Mouse (Mus musculus): ENCODE results near the gene Rbms3. TPM values are rescaled to one million over a fixed set of nuclear protein-coding genes. Genes with fewer than 3 reads are reported as not detected.
A peak's percentile ranks its signal among the peaks of the same experiment; 100 is the strongest.

Gene Rbms3
- polyA plus RNA-seq, 1 experiment from 2014 or later: 18.9 TPM

DNA sequence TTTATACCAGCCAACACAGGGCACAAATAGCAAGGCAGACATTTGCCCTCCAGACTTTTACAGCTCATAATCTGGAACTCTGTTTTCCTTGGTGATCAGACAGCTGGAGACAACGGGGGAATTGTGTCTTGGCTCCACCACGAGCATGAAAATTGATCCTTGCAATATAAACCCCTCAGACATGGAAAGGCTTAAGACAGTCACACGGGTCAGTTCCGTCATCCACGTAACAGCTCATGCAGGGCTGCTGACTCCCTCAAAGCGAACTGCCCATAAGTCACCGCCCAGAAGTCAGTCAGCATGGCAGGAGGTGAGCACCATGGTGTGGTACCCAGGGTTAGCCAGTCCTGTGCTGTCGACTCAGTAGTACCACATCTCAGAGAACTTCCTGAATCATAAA is 794.8 kb downstream of the Rbms3 start:
- H3K27ac ChIP-seq (replicated peaks): no peak overlapping the region
- no peak for ATAC-seq (replicated peaks)
- no peaks in the 10 kb centered on the region for H3K36me3 ChIP-seq
- no peak overlapping the region for H3K4me2 ChIP-seq (replicated peaks)
- H3K4me1 ChIP-seq: no peaks in the 10 kb centered on the region
- H3K9ac ChIP-seq (replicated peaks): no peak overlapping the region
- no peak overlapping the region for H3K4me3 ChIP-seq
- H3K9me3 ChIP-seq: no peaks in the 10 kb centered on the region
- H3K27me3 ChIP-seq: no peaks in the 10 kb centered on the region
- WGBS: 58% methylated on average over 8 of the region's 8 CpGs

DNA sequence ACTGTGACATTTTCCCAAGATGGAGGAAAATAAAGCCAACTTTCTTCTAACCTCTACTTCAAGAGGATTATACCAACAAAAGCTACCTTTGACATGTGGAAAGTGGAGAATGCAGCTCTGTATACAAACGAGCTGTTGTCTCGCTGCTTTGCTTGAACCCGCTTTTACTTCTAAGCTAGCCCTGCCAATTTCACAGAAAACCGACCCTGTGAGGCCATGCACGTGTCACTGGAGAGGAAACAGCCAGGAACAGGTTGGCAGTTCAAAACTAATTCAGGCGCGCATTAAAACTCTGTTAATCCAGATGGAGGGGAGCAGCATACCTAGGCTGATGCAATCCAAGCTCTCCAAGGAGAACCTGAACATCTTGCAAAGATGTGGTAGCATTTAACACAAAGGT is 796.0 kb downstream of the Rbms3 start:
- WGBS: 30% methylated on average over 7 of the region's 7 CpGs
- Histone ChIP-seq H3K9me3 (no peaks in the 10 kb centered on the region), H3K27me3 (no peaks in the 10 kb centered on the region), H3K27ac (replicated peaks) (no peak overlapping the region), H3K4me3 (no peak overlapping the region), H3K36me3 (no peaks in the 10 kb centered on the region), H3K4me2 (replicated peaks) (no peak overlapping the region), H3K9ac (replicated peaks) (no peak overlapping the region), H3K4me1 (no peaks in the 10 kb centered on the region)
- no peak for ATAC-seq (replicated peaks)

DNA sequence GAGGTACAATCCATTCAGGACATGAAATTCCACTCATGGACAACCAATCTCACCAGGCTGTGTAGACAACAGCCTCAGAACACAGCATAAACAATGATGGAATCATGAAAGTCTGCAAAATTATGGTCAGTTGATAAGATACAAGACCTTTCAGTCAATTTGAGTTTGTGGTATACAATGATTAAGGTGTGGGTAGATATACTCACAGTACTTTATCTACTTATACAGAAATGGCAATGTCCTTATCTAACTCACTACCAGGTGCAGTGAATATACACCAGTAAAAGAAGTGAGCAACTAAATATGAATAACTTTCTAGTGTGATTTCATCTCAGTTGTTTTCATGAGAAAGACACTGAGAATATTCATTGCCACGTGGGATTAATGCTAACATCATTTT is 796.9 kb downstream of the Rbms3 start:
- Histone ChIP-seq H3K4me1 (no peaks in the 10 kb centered on the region), H3K9ac (replicated peaks) (no peak overlapping the region), H3K27me3 (no peaks in the 10 kb centered on the region), H3K9me3 (no peaks in the 10 kb centered on the region), H3K27ac (replicated peaks) (no peak overlapping the region), H3K4me2 (replicated peaks) (no peak overlapping the region), H3K36me3 (no peaks in the 10 kb centered on the region), H3K4me3 (no peak overlapping the region)
- WGBS: 75% methylated on average over 1 of the region's 1 CpGs
- no peak for ATAC-seq (replicated peaks)

DNA sequence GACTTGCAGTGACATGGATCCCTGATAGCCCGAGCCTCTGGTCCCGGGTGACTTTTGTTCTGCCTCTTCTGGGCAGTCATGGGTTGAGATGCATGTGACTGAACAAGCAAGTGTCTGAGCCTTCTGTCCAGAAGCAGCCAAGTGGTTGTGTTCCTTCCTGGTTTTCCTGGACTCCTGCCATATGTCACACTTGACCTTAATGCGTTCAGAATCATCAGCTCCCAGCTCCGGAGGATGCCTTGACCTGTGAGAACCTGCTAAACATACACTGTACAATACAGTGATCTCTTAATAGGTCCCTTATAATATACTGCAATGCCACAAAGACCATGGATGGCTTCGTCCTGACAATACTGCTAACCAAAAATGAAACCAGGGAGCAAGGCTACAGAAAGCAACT is 798.3 kb downstream of the Rbms3 start:
- no peaks in the 10 kb centered on the region for H3K36me3 ChIP-seq
- no peak overlapping the region for H3K4me2 ChIP-seq (replicated peaks)
- no peak overlapping the region for H3K4me3 ChIP-seq
- WGBS: 92% methylated on average over 5 of the region's 5 CpGs
- H3K27me3 ChIP-seq: no peaks in the 10 kb centered on the region
- H3K27ac ChIP-seq (replicated peaks): no peak overlapping the region
- no peaks in the 10 kb centered on the region for H3K9me3 ChIP-seq
- ATAC-seq (replicated peaks): no peak
- H3K9ac ChIP-seq (replicated peaks): no peak overlapping the region
- no peaks in the 10 kb centered on the region for H3K4me1 ChIP-seq

DNA sequence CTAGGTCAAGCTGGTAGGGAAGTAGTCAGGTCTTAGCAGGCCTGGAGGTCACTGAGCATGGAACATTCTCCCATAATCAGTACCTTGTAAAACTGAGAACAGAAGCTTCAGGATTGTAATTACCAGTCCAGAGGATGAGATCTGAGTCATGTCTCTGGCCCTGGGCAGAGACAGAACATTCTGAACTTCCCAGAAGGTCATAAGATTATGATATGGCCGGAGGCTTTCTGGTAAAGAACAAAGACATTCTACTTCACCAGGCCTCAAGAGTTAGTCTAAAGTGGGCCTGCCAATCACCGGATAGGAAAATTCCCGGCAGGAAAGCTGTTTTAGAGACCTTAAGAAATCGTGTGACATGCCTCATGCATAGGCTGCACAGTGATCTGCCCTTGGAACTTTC is 799.8 kb downstream of the Rbms3 start:
- H3K4me1 ChIP-seq: no peaks in the 10 kb centered on the region
- no peaks in the 10 kb centered on the region for H3K9me3 ChIP-seq
- WGBS: 80% methylated on average over 4 of the region's 4 CpGs
- H3K27me3 ChIP-seq: no peaks in the 10 kb centered on the region
- no peak overlapping the region for H3K4me2 ChIP-seq (replicated peaks)
- no peak for ATAC-seq (replicated peaks)
- H3K27ac ChIP-seq (replicated peaks): no peak overlapping the region
- no peak overlapping the region for H3K4me3 ChIP-seq
- no peak overlapping the region for H3K9ac ChIP-seq (replicated peaks)
- H3K36me3 ChIP-seq: no peaks in the 10 kb centered on the region

DNA sequence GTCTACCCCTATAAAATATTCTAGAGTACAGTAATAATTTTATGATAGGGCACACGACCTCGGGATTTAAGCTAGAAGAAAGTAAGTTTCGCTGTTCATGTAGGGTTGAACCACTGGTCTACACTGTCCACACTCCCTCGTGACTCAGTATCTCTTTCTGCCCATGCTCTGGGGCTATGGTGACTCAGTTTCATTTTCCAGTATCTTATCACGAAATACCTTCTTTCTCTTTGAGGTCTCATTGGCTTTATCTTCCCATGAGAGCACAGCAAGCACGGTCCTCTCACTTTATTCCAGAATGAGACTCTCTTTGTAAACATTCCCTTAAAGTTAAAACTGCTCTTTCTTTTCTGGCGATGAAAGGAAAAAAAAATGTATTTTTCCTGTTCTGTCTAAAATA is 808.1 kb downstream of the Rbms3 start:
- Histone ChIP-seq H3K4me2 (replicated peaks) (no peak overlapping the region), H3K9me3 (no peaks in the 10 kb centered on the region), H3K27me3 (no peaks in the 10 kb centered on the region), H3K27ac (replicated peaks) (no peak overlapping the region), H3K36me3 (no peaks in the 10 kb centered on the region), H3K4me1 (no peaks in the 10 kb centered on the region), H3K9ac (replicated peaks) (no peak overlapping the region), H3K4me3 (no peak overlapping the region)
- 89% methylated on average over 7 of the region's 7 CpGs for WGBS
- no peak for ATAC-seq (replicated peaks)

DNA sequence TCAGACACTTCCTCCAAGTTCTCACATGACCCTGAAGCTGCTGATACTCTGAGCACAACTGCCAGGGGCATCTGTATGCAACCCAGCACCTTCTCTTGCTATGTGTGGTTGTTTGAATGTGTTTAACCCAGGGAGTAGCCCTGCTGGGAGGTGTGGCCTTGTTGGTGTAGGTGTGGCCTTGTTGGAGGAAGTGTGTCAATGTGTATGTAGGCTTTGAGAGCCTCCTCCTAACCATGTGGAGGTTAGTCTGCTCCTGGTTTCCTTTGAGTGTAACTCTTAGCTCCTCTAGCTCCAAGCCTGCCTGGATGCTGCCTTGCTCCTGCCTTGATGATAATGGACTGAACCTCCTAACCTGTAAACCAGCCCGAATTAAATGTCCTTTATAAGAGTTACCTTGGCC is 812.5 kb downstream of the Rbms3 start:
- no peaks in the 10 kb centered on the region for H3K27me3 ChIP-seq
- 86% methylated on average over 1 of the region's 1 CpGs for WGBS
- no peak overlapping the region for H3K9ac ChIP-seq (replicated peaks)
- no peak overlapping the region for H3K27ac ChIP-seq (replicated peaks)
- no peak for ATAC-seq (replicated peaks)
- no peaks in the 10 kb centered on the region for H3K36me3 ChIP-seq
- H3K9me3 ChIP-seq: no peaks in the 10 kb centered on the region
- no peaks in the 10 kb centered on the region for H3K4me1 ChIP-seq
- no peak overlapping the region for H3K4me3 ChIP-seq
- H3K4me2 ChIP-seq (replicated peaks): no peak overlapping the region

DNA sequence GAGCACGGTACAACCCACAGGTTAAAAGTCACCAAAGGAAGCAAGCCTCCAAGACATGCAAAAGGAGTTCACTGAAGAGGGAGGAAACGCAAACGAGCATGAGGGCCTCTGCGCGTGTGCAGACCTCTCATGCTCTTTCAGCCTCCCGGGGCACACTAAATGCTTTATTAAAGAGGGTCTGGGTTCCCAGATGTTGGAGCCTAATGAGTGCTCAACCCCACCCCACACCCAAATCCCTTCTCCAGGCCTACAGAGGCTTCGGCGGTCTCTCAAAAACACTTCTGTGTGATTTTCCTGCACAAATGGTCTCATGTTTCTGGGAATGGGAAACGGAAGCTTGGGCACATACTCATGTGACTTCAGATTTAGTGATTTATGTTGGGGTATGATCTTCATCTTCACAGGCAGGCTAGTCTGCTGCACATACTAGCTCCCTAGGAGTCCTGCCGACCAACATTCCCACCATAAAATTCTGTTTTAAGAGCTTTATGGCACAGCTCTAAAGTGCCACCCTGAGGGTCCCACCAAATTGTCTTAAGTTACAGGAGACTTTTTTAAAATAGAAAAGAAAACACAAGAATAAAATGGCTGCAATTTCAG is 815.1 kb downstream of the Rbms3 start:
- H3K27ac ChIP-seq (replicated peaks): no peak overlapping the region
- ATAC-seq (replicated peaks): no peak
- H3K4me3 ChIP-seq: no peak overlapping the region
- no peaks in the 10 kb centered on the region for H3K4me1 ChIP-seq
- WGBS: 64% methylated on average over 10 of the region's 10 CpGs
- no peaks in the 10 kb centered on the region for H3K27me3 ChIP-seq
- H3K9ac ChIP-seq (replicated peaks): no peak overlapping the region
- H3K36me3 ChIP-seq: no peaks in the 10 kb centered on the region
- no peaks in the 10 kb centered on the region for H3K9me3 ChIP-seq
- no peak overlapping the region for H3K4me2 ChIP-seq (replicated peaks)

DNA sequence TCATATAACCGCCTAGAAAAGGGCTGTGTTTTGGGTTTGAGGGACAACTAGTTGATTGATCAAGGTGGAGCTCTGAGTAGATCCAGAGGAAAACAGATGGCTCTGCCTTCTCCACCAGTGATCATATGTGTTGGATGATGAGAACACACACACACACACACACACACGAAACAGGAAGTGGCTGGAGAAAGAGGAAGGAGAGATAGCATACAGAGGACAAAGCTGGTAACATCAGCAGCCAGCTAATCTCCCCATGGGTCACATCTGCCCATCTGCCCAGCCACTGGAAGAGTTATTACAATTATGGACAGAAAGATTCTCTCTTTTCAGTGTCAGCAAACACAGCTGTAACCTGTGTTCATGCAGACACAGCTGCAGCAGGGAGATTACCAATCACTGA is 816.3 kb downstream of the Rbms3 start:
- no peak overlapping the region for H3K9ac ChIP-seq (replicated peaks)
- H3K9me3 ChIP-seq: no peaks in the 10 kb centered on the region
- H3K36me3 ChIP-seq: no peaks in the 10 kb centered on the region
- peaks cover 5% of the 10 kb centered on the region; the same call in 1 of the 2 replicates for H3K27me3 ChIP-seq
- H3K27ac ChIP-seq (replicated peaks): no peak overlapping the region
- no peak overlapping the region for H3K4me2 ChIP-seq (replicated peaks)
- 79% methylated on average over 2 of the region's 2 CpGs for WGBS
- H3K4me3 ChIP-seq: no peak overlapping the region
- peaks cover 6% of the 10 kb centered on the region; the same call in 1 of the 2 replicates for H3K4me1 ChIP-seq
- no peak for ATAC-seq (replicated peaks)

DNA sequence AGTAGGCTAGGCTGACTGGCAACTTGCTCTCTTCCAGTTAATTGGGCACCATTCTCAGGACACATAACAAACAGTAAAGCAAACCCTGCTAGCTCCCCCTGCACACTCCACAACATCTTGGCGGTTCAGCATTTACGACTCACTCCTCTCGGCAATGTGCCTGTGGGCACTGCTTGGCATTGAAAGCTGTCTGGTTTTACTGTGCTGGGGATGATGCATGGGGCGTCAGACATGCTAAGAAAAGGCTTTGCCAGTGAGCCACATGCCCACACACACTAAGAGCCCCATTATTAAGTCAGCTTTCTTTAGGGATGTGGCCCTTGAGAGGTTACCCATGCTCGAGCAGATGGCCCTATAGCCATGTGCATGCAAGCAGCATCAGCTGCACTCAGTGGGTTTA is 820.5 kb downstream of the Rbms3 start:
- Histone ChIP-seq H3K4me2 (replicated peaks) (no peak overlapping the region), H3K27me3 (peaks cover 35% of the 10 kb centered on the region; the same call in 1 of the 2 replicates), H3K4me1 (peaks cover 23% of the 10 kb centered on the region), H3K27ac (replicated peaks) (no peak overlapping the region), H3K36me3 (no peaks in the 10 kb centered on the region), H3K9me3 (no peaks in the 10 kb centered on the region), H3K9ac (replicated peaks) (no peak overlapping the region), H3K4me3 (no peak overlapping the region)
- WGBS: 51% methylated on average over 5 of the region's 5 CpGs
- peak; percentile 55; the same call in 1 of the 2 replicates for ATAC-seq (replicated peaks)

DNA sequence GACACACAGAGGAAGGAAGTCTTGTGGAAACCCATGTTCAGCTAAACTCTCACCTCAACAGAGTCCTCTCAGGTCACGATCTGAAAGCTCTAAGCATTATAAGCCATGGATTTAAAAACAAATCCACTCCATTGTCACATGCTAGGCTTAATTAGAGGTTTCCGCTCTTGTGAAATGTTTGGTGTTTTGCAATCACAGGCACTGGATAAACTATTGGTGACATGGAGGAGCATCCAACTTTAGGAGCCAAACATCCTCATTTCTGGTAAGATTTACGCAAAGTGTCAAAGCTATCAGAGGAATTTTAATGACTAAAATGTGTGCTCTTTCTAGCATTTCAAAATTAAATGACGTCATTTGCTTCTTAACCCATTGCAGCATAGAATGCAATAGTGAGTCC is 821.3 kb downstream of the Rbms3 start:
- Histone ChIP-seq H3K4me2 (replicated peaks) (no peak overlapping the region), H3K36me3 (no peaks in the 10 kb centered on the region), H3K9me3 (no peaks in the 10 kb centered on the region), H3K4me1 (peaks cover 23% of the 10 kb centered on the region), H3K27me3 (peaks cover 35% of the 10 kb centered on the region; the same call in 1 of the 2 replicates), H3K9ac (replicated peaks) (no peak overlapping the region), H3K4me3 (no peak overlapping the region), H3K27ac (replicated peaks) (peak overlapping the region; percentile 53; the same call in 1 of the 2 replicates)
- 37% methylated on average over 4 of the region's 4 CpGs for WGBS
- no peak for ATAC-seq (replicated peaks)

DNA sequence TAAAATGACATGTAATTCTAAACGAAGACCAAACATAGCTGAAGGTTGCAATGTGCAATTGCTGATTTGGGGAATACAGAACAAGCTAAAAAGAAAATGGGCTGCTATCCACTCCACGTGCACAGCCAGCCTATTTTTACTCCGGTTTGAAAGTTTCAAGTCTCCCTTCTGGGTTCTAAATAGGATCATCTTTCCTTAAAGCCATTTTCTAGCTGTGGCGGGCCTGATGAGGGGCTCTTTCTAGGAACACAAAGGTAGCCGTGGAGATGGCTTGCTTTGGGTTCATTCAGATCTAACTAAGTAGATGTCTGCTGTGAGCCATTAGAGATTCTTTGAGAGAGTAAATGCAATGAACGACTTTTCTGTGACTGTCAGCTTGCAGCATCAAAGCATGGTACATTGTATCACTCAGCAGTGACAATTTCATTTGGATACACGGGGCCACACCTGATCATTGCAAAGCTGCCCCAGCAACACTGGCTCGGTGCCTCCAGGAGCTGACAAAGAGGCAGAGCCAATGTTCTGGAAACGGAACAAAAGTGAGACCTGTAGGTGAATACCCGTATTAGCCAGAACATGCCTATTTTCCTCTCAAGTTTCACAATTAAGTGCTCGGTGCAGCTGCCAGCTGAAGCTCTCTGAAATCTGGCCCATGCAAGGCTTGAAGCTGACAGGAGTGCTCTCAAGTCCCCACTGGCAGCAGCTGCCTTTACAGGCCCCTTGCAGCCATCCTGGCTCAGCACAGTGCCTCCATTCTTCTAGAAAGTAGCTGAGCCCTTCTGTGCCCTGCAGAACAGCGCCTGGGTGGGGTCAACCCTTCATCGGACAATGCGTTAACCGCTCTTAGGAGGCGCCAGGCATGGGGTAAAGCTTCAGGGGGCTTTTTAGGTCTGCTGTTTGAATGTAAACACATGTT is 822.3 kb downstream of the Rbms3 start:
- 4% methylated on average over 16 of the region's 16 CpGs for WGBS
- peak overlapping the region; percentile 53 for H3K27ac ChIP-seq (replicated peaks)
- peaks cover 27% of the 10 kb centered on the region for H3K4me1 ChIP-seq
- peak; percentile 78 for ATAC-seq (replicated peaks)
- no peak overlapping the region for H3K4me2 ChIP-seq (replicated peaks)
- H3K27me3 ChIP-seq: peaks cover 35% of the 10 kb centered on the region; the same call in 1 of the 2 replicates
- no peaks in the 10 kb centered on the region for H3K9me3 ChIP-seq
- no peak overlapping the region for H3K4me3 ChIP-seq
- no peaks in the 10 kb centered on the region for H3K36me3 ChIP-seq
- H3K9ac ChIP-seq (replicated peaks): no peak overlapping the region

Data from forebrain, embryonic 15.5 days (tissue).